ENCODE assay signal across 8 mouse cellular contexts in the genomic region with DNA sequence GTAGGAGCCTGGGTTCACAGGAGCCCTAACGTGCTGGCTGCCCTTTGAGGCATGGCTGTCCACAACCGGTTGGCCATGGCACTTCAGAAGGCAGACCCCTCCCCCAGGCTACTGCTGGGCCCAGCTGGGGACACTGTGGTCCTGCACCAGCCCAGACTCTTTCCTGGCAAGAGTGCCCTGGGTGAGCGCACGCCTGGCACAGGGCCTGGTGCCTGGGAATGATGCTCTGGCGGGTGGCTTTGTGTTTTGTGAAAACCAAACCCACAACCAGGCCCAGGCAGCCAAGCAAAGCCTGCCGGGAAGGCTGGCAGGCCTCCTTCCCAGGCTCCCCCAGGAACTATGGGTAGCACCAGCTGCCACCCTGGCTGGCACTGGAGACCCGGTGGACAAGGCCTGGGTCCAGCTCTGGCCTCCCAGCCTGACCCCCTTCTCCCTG.
A peak's percentile ranks its signal among the peaks of the same experiment; 100 is the strongest.
DNase-seq lines count a peak whose midpoint lies in the region; ATAC-seq lines count a peak whose summit lies in the region.

No protein-coding gene starts in this region.

- H3K4me1 ChIP-seq in midbrain, embryonic 13.5 days (replicated peaks) = peaks cover 47% of the 10 kb centered on the region

- peak; percentile 40 for DNase-seq in adrenal gland, postnatal 14 days
- DNase-seq in adrenal gland, adult 2 months = no peak
- peak; percentile 82 to 86 for DNase-seq in cerebellum, adult 18-20 months
- peak; percentile 67 for DNase-seq in gastrocnemius, adult 18-20 months (ENCODE audit: low spot score)
- DNase-seq in layer of hippocampus, adult 11-12 months (ENCODE audit: low spot score) = peak; percentile 94
- DNase-seq in c-Kit-positive CD71-positive TER-119-positive erythroid progenitor cells, embryonic 14.5 days (ENCODE audit: low spot score) = no peak

- H3K36me3 ChIP-seq in midbrain, embryonic 13.5 days = no peaks in the 10 kb centered on the region

- peak overlapping the region; percentile 8; the same call in 1 of the 2 replicates for H3K9ac ChIP-seq in midbrain, embryonic 13.5 days (replicated peaks)

- 0 out of 2 replicates have a peak overlapping the region, but pooled peaks have one; percentile 28 for H3K4me2 ChIP-seq in midbrain, embryonic 13.5 days (replicated peaks)

- 51% methylated on average over 7 of the region's 7 CpGs for WGBS in midbrain, embryonic 13.5 days

- no peak overlapping the region for H3K4me3 ChIP-seq in midbrain, embryonic 13.5 days (replicated peaks)

- no peaks in the 10 kb centered on the region for H3K9me3 ChIP-seq in midbrain, embryonic 13.5 days

- no peaks in the 10 kb centered on the region for H3K27me3 ChIP-seq in midbrain, embryonic 13.5 days

- H3K27ac ChIP-seq in midbrain, embryonic 13.5 days = peak overlapping the region; percentile 87

- peak; percentile 82 for ATAC-seq in midbrain, embryonic 13.5 days
- ATAC-seq in granulocyte monocyte progenitor cell, adult 5-6 weeks (replicated peaks; ENCODE audit: poor library complexity, severe bottlenecking) = no peak

Comparison
In these comparisons a context has a peak if more than half of its experiments do, and no peak if none do; other contexts are left out.
1. DNase-seq: peak in adrenal gland, postnatal 14 days (single experiment), cerebellum, adult 18-20 months (2 of 2), gastrocnemius, adult 18-20 months (single experiment) and layer of hippocampus, adult 11-12 months (single experiment); none in adrenal gland, adult 2 months (single experiment) and c-Kit-positive CD71-positive TER-119-positive erythroid progenitor cells, embryonic 14.5 days (single experiment).